Mouse (Mus musculus) activated CD4-positive, CD25-positive, alpha-beta regulatory T cell, adult 9 weeks (primary cell): ENCODE data around the gene Fdxacb1. TPM values are rescaled to one million over a fixed set of nuclear protein-coding genes. Genes with fewer than 3 reads are reported as not detected.

Experiments
- polyA plus RNA-seq: library from polyadenylated mRNA; unstranded; fragments of 100-300 nt; shearing (Covaris generic); gene quantifications from one replicate; pipeline ENCODE4 v1.2.1, GENCODE M21; 2017

The Fdxacb1 gene
- 10.1 TPM for polyA plus RNA-seq

GRCm38 (mm10) chr9:50768107-50769002, at the start of gene Fdxacb1:
TSS of gene Fdxacb1 (plus strand) at chr9:50768236.

GRCm38 (mm10) chr9:50738914-50739870, 28.8 kb upstream of the Fdxacb1 start, which contains the start of gene Dixdc1:
TSS of gene Dixdc1 (minus strand) at chr9:50739517.

GRCm38 (mm10) chr9:50746214-50746677, 21.8 kb upstream of the Fdxacb1 start, which contains the start of gene 2310030G06Rik:
TSS of gene 2310030G06Rik (minus strand) at chr9:50746536.

GRCm38 (mm10) chr9:50751323-50751722, 16.7 kb upstream of the Fdxacb1 start, which contains the start of gene Cryab:
TSS of gene Cryab (plus strand) at chr9:50751325.

DNA sequence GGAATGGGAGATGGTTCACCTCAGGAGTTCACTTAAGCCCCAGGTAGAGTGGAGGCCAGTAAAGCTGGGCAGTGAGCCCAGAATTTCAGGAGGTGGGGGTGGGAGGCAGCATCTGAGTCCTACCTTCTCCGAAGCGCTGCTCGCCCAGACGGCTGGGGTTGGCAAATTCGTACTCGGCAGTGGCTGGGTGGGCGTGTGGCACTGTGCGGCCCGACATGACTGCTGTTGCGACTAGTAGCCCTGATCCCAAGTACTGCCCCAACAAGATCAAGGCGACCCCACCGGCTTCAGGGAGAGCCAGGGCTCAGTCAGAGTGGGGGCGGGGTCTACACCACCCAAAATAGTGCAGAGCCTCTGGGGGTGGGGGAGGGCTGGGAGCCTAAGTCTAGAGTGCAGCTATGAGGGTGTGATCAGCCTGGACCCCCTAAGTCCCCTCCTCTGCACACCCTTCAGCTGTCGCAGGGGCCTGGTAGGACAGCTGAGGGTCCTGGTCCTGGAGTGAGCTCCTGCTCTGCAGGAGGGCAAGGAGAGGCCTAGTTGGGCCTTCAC, 15.9 kb upstream of the Fdxacb1 start, which contains the start of gene Hspb2:
TSS of gene Hspb2 (minus strand) at position 301 of the 549 bp plus-strand sequence.

GRCm38 (mm10) chr9:50774991-50775612, 7.1 kb downstream of the Fdxacb1 start, which contains the start of the genes Alg9 and 1110032A03Rik:
TSS of gene Alg9 (plus strand) at chr9:50775019.
TSS of gene 1110032A03Rik (minus strand) at chr9:50775520.

Other genes starting within 250 kb of the Fdxacb1 start
- 145 TPM for gene Pts, start 239.5 kb upstream of the Fdxacb1 start, polyA plus RNA-seq
- 5.3 TPM for gene Il18, start 213.4 kb upstream of the Fdxacb1 start, polyA plus RNA-seq
- 0.94 TPM for gene Bco2, start 213.1 kb upstream of the Fdxacb1 start, polyA plus RNA-seq
- not detected for gene Tex12, start 206.9 kb upstream of the Fdxacb1 start, polyA plus RNA-seq
- 171 TPM for gene Sdhd, start 164.4 kb upstream of the Fdxacb1 start, polyA plus RNA-seq
- 109 TPM for gene Timm8b, start 164.3 kb upstream of the Fdxacb1 start, polyA plus RNA-seq
- 0.77 TPM for gene Pih1d2, start 150.9 kb upstream of the Fdxacb1 start, polyA plus RNA-seq
- gene Nkapd1, start 150.8 kb upstream of the Fdxacb1 start, polyA plus RNA-seq = 20.5 TPM
- 36.3 TPM for gene Dlat, start 108.5 kb upstream of the Fdxacb1 start, polyA plus RNA-seq
- 0.34 TPM for gene Dixdc1, start 28.7 kb upstream of the Fdxacb1 start, polyA plus RNA-seq
- gene 2310030G06Rik, start 21.7 kb upstream of the Fdxacb1 start, polyA plus RNA-seq = not detected
- gene Cryab, start 16.9 kb upstream of the Fdxacb1 start, polyA plus RNA-seq = not detected
- gene Hspb2, start 15.9 kb upstream of the Fdxacb1 start, polyA plus RNA-seq = not detected
- 10.9 TPM for gene Alg9, start 6.8 kb downstream of the Fdxacb1 start, polyA plus RNA-seq
- 14.7 TPM for gene 1110032A03Rik, start 7.3 kb downstream of the Fdxacb1 start, polyA plus RNA-seq
- gene Ppp2r1b, start 77.1 kb downstream of the Fdxacb1 start, polyA plus RNA-seq = 87.8 TPM
- 19.5 TPM for gene Sik2, start 240.8 kb downstream of the Fdxacb1 start, polyA plus RNA-seq